Comparison of ENCODE assay signal across 26 mouse cellular contexts in genomic region chr13:9152267-9152666, GRCm38 (mm10). TPM values are rescaled to one million over a fixed set of nuclear protein-coding genes. Genes with fewer than 3 reads are reported as not detected.
A peak's percentile ranks its signal among the peaks of the same experiment; 100 is the strongest.
DNase-seq lines count a peak whose midpoint lies in the region; ATAC-seq and TF ChIP-seq lines count a peak whose summit lies in the region.
"Had no signal": no experiment of that assay in that cellular context is flagged by ENCODE, and none has a peak within 500 bp of the region (broad histone marks: within the 10 kb centered on the region; RNA-seq: fewer than 3 reads in every experiment).

No protein-coding gene starts in this region.

- peak; percentile 40; the same call in 1 of the 2 replicates for ATAC-seq in intestine, embryonic 14.5 days (replicated peaks; ENCODE audit: low FRiP score, low TSS enrichment, low read depth)
- no peak for ATAC-seq in neural tube, embryonic 15.5 days (ENCODE audit: low FRiP score)
- ATAC-seq: activated CD4-positive, CD25-positive, alpha-beta regulatory T cell, adult 4 months; inflammation-experienced regulatory T-cells, adult 6 months; lung, postnatal 0 days; midbrain, embryonic 15.5 days had no signal

- no peak overlapping the region for H3K27ac ChIP-seq in intestine, embryonic 14.5 days (ENCODE audit: low read depth)
- no peak overlapping the region for H3K27ac ChIP-seq in neural tube, embryonic 15.5 days (replicated peaks)
- H3K27ac ChIP-seq: forebrain, embryonic 12.5 days; hindbrain, embryonic 10.5 days; hindbrain, embryonic 15.5 days; liver, embryonic 15.5 days; midbrain, embryonic 10.5 days; midbrain, embryonic 15.5 days had no signal

- no peak overlapping the region for H3K4me3 ChIP-seq in lung, adult 2 months (replicated peaks; ENCODE audit: extremely low read depth, low read depth, low read length)
- no peak overlapping the region for H3K4me3 ChIP-seq in intestine, embryonic 14.5 days (ENCODE audit: low read depth, low read length)
- no peak overlapping the region for H3K4me3 ChIP-seq in neural tube, embryonic 15.5 days (replicated peaks)
- H3K4me3 ChIP-seq: erythroblast, embryonic 14.5 days; forebrain, embryonic 12.5 days; hindbrain, embryonic 10.5 days; hindbrain, embryonic 15.5 days; liver, embryonic 15.5 days; midbrain, embryonic 10.5 days; midbrain, embryonic 15.5 days had no signal

- H3K9me3 ChIP-seq in intestine, embryonic 14.5 days (ENCODE audit: control insufficient read depth, low read length) = no peaks in the 10 kb centered on the region
- no peaks in the 10 kb centered on the region for H3K9me3 ChIP-seq in neural tube, embryonic 15.5 days (replicated peaks)
- H3K9me3 ChIP-seq: forebrain, embryonic 12.5 days; hindbrain, embryonic 10.5 days; hindbrain, embryonic 15.5 days; liver, embryonic 15.5 days; midbrain, embryonic 10.5 days; midbrain, embryonic 15.5 days had no signal

- no peaks in the 10 kb centered on the region for H3K4me1 ChIP-seq in lung, adult 2 months (ENCODE audit: control insufficient read depth, insufficient read depth, low read length)
- no peaks in the 10 kb centered on the region for H3K4me1 ChIP-seq in intestine, embryonic 14.5 days (replicated peaks; ENCODE audit: control insufficient read depth, insufficient read depth, low read length)
- H3K4me1 ChIP-seq in neural tube, embryonic 15.5 days = no peaks in the 10 kb centered on the region
- H3K4me1 ChIP-seq: hindbrain, embryonic 10.5 days; hindbrain, embryonic 15.5 days; liver, embryonic 15.5 days; midbrain, embryonic 10.5 days; midbrain, embryonic 15.5 days had no signal

- peaks cover 74% of the 10 kb centered on the region for H3K36me3 ChIP-seq in intestine, embryonic 14.5 days (ENCODE audit: control insufficient read depth, insufficient read depth, low read length)
- H3K36me3 ChIP-seq in neural tube, embryonic 15.5 days = peaks cover 59% of the 10 kb centered on the region

- no peaks in the 10 kb centered on the region for H3K27me3 ChIP-seq in intestine, embryonic 14.5 days (replicated peaks; ENCODE audit: control insufficient read depth, insufficient read depth, low read length)
- H3K27me3 ChIP-seq in neural tube, embryonic 15.5 days (replicated peaks) = no peaks in the 10 kb centered on the region
- H3K27me3 ChIP-seq: CH12.LX; forebrain, embryonic 12.5 days; hindbrain, embryonic 15.5 days; liver, embryonic 15.5 days; midbrain, embryonic 15.5 days had no signal

- H3K9ac ChIP-seq in intestine, embryonic 14.5 days (ENCODE audit: low read length) = no peak overlapping the region
- H3K9ac ChIP-seq in neural tube, embryonic 15.5 days (replicated peaks) = no peak overlapping the region
- H3K9ac ChIP-seq: forebrain, embryonic 12.5 days; hindbrain, embryonic 15.5 days; liver, embryonic 15.5 days; midbrain, embryonic 15.5 days had no signal

- 68% methylated on average over 2 of the region's 2 CpGs for WGBS in lung, adult 2 months
- WGBS in intestine, embryonic 14.5 days = 63% methylated on average over 2 of the region's 2 CpGs
- 34% methylated on average over 2 of the region's 2 CpGs for WGBS in large intestine, adult 2 months
- 96% methylated on average over 2 of the region's 2 CpGs for WGBS in neural tube, embryonic 15.5 days

- peak; percentile 21 for DNase-seq in lung, postnatal 25 days (ENCODE audit: low spot score)
- DNase-seq in lung, adult 2 months = no peak
- no peak for DNase-seq in intestine, embryonic 14.5 days (ENCODE audit: low spot score)
- DNase-seq in large intestine, adult 2 months (ENCODE audit: low read depth, low spot score) = peak; percentile 56
- DNase-seq in cerebellum, postnatal 4 days (ENCODE audit: low spot score in 2 of 2) = no peak
- DNase-seq in frontal cortex, postnatal 25 days (ENCODE audit: low spot score in 2 of 2) = no peak
- DNase-seq: adrenal gland, postnatal 10 days; cerebellum, adult 11 months; cerebellum, postnatal 10 days; gastrocnemius, postnatal 14 days; heart, postnatal 14 days; kidney, postnatal 10 days; liver; thymus, postnatal 14 days had no signal

- no peak for TF ChIP-seq CTCF in lung, adult 2 months (IDR thresholded peaks at IDR 0.05; ENCODE audit: insufficient read depth, low read length)

- TF ChIP-seq POLR2A in lung, adult 2 months (IDR thresholded peaks at IDR 0.05; ENCODE audit: borderline replicate concordance, extremely low read depth, low read depth, low read length) = no peak

- no peak overlapping the region for H3K4me2 ChIP-seq in intestine, embryonic 14.5 days (ENCODE audit: low read length)
- H3K4me2 ChIP-seq in neural tube, embryonic 15.5 days = no peak overlapping the region
- H3K4me2 ChIP-seq: forebrain, embryonic 12.5 days; hindbrain, embryonic 15.5 days; liver, embryonic 15.5 days; midbrain, embryonic 15.5 days had no signal

RNA-seq across cellular contexts. Expression of gene Larp4b, which starts 58.6 kb away (rescaled TPM):
- polyA plus RNA-seq in lung, adult 2 months (2012; rRNA removed) = 17.8 and 23.9 TPM in 2 replicates
- polyA plus RNA-seq in intestine, embryonic 14.5 days (2014; fragmentation: Nextera tagmentation; extraction: Ambion mirVana) = 43.0 and 45.2 TPM in 2 replicates
- 18.9 and 23.8 TPM in 2 replicates for polyA plus RNA-seq in large intestine, adult 2 months (2012; rRNA removed)
- 32.7 and 34.6 TPM in 2 replicates for polyA plus RNA-seq in neural tube, embryonic 15.5 days (2015; fragmentation: Nextera tagmentation; extraction: Ambion mirVana)

Comparison
In these comparisons a context has a peak if more than half of its experiments do, and no peak if none do; other contexts are left out.
1. DNase-seq: peak in lung, postnatal 25 days (single experiment) and large intestine, adult 2 months (single experiment); none in lung, adult 2 months (single experiment), intestine, embryonic 14.5 days (single experiment), cerebellum, postnatal 4 days (0 of 2) and frontal cortex, postnatal 25 days (0 of 2).